Mouse (Mus musculus): ENCODE measurements at regions not wholly inside any gene's neighbourhood (a gene's known extent, or its start where the extent isn't known, plus 50 kb on each side); places are given as distances from the start of the nearest gene placed in this dataset.

DNA sequence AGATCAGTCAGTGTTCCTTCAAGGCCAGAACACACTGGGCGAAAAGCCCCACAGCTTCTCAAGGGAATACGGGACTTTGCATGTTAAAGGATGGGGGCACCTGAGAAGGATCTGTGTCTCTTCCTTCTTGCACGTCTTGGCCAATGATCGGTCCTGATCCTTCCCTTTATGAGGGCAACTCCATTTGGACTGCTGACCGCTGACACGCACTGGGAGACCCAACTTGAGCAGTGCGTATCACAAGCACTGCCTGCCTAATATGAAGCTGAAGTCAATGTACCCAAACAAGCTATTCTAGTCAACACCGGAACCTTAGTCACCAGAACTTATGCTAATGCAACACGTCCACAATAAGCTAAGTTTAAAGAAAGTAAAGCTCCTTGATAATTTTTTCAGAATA is 543.7 kb upstream of the Map3k7 start:
- TF ChIP-seq USF1 (IDR thresholded peaks at IDR 0.05; ENCODE audit: low read depth) (no peak), MAX (IDR thresholded peaks at IDR 0.05) (no peak), MYOG (IDR thresholded peaks at IDR 0.05; ENCODE audit: control insufficient read depth, extremely low read depth, insufficient read length) (no peak)
- Histone ChIP-seq H3K27me3 (ENCODE audit: control insufficient read depth, insufficient read depth, insufficient read length) (no peaks in the 10 kb centered on the region), H3ac (ENCODE audit: control insufficient read depth, insufficient read length, low read depth) (no peak overlapping the region), H3K79me3 (ENCODE audit: low read depth) (no peaks in the 10 kb centered on the region), H3K4me3 (ENCODE audit: insufficient read depth, poor library complexity, severe bottlenecking) (no peak overlapping the region), H3K79me2 (ENCODE audit: control insufficient read depth, insufficient read depth) (no peaks in the 10 kb centered on the region), H3K36me3 (ENCODE audit: control insufficient read depth, insufficient read depth) (no peaks in the 10 kb centered on the region)

DNA sequence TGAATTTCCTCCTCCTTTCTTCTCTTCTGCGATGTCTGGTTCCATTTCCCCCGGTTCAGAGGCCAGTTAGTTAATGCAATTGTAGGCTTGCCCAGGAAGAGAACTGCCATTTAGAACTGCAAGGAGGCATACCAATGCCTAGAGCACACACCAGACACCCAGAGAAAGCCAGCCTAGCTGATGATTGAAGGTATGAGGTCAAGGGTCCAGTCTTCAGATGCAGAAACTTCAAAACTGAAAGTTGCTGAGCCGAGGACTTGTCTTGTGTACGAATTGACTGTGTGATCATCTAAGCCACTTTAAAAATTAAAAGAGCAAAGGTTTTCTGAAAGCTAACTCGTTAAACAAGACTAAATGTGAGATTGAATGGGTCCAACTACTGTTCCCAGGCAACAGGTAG is 542.5 kb upstream of the Map3k7 start:
- TF ChIP-seq MYOG (IDR thresholded peaks at IDR 0.05; ENCODE audit: control insufficient read depth, extremely low read depth, insufficient read length), result no peak
- TF ChIP-seq MAX (IDR thresholded peaks at IDR 0.05), result no peak
- TF ChIP-seq MYOD1 (IDR thresholded peaks at IDR 0.05; ENCODE audit: control insufficient read depth, insufficient read length, low read depth), result no peak
- TF ChIP-seq CEBPB (IDR thresholded peaks at IDR 0.05; ENCODE audit: low read depth), result no peak
- no peak for TF ChIP-seq USF1 (IDR thresholded peaks at IDR 0.05; ENCODE audit: low read depth)
- no peak for TF ChIP-seq FOSL1 (IDR thresholded peaks at IDR 0.05; ENCODE audit: insufficient read depth, low read length, poor library complexity, severe bottlenecking)
- TF ChIP-seq CTCF (IDR thresholded peaks at IDR 0.05; ENCODE audit: control insufficient read depth, insufficient read depth, insufficient read length), result no peak
- H3ac ChIP-seq (ENCODE audit: control insufficient read depth, insufficient read length, low read depth), result no peak overlapping the region
- H3K36me3 ChIP-seq (ENCODE audit: control insufficient read depth, insufficient read depth), result no peaks in the 10 kb centered on the region
- H3K79me2 ChIP-seq (ENCODE audit: control insufficient read depth, insufficient read depth), result no peaks in the 10 kb centered on the region
- no peak overlapping the region for H3K4me3 ChIP-seq (ENCODE audit: insufficient read depth, poor library complexity, severe bottlenecking)
- H3K27me3 ChIP-seq (ENCODE audit: control insufficient read depth, insufficient read depth, insufficient read length), result no peaks in the 10 kb centered on the region
- H3K79me3 ChIP-seq (ENCODE audit: low read depth), result no peaks in the 10 kb centered on the region

DNA sequence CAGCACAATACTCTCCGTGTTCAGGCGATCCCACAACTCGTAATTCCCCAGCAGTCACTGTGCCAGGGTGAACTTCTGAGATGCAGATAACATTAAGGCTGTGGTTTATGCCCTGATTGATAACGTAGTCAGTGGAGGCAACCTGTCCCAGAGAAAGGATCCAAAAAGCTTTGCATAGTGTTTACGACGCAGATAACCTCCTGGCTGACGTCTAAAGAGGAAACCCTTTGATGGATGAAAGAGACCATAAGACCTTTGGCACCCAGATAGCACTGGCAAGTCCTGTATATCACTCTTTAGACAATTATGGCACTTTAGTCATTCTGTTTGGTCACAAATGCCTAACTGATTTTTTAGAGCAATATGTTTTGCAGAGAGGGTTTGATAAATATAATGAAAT is 538.8 kb upstream of the Map3k7 start:
- H3K4me3 ChIP-seq (ENCODE audit: insufficient read depth, poor library complexity, severe bottlenecking), result no peak overlapping the region
- TF ChIP-seq MAX (IDR thresholded peaks at IDR 0.05) (no peak), FOSL1 (IDR thresholded peaks at IDR 0.05; ENCODE audit: insufficient read depth, low read length, poor library complexity, severe bottlenecking) (no peak), MYOG (IDR thresholded peaks at IDR 0.05; ENCODE audit: control insufficient read depth, extremely low read depth, insufficient read length) (no peak), MYOD1 (IDR thresholded peaks at IDR 0.05; ENCODE audit: control insufficient read depth, insufficient read length, low read depth) (no peak), USF1 (IDR thresholded peaks at IDR 0.05; ENCODE audit: low read depth) (no peak), CTCF (IDR thresholded peaks at IDR 0.05; ENCODE audit: control insufficient read depth, insufficient read depth, insufficient read length) (no peak), CEBPB (IDR thresholded peaks at IDR 0.05; ENCODE audit: low read depth) (no peak)
- no peaks in the 10 kb centered on the region for H3K27me3 ChIP-seq (ENCODE audit: control insufficient read depth, insufficient read depth, insufficient read length)
- no peaks in the 10 kb centered on the region for H3K79me3 ChIP-seq (ENCODE audit: low read depth)
- no peaks in the 10 kb centered on the region for H3K36me3 ChIP-seq (ENCODE audit: control insufficient read depth, insufficient read depth)
- H3K79me2 ChIP-seq (ENCODE audit: control insufficient read depth, insufficient read depth), result no peaks in the 10 kb centered on the region
- H3ac ChIP-seq (ENCODE audit: control insufficient read depth, insufficient read length, low read depth), result no peak overlapping the region

DNA sequence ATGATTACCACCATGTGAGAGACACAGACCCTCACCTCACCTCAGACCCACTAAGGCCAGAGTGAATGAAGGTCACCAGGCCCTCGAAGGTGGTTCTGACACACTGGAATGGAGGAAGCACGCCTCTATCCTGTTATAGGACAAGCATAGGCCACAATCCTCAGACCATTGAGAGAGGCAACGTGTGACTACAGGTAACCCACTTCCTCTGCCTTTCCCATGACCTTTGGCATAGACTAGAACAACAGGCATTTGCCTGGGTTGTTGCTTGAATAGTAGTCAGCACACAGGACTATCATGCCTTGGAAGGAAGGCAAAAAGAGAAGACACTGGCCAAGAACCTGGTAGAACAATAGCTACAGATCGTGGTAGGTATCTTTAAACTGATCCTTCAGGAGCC is 538.2 kb upstream of the Map3k7 start:
- TF ChIP-seq MAX (IDR thresholded peaks at IDR 0.05) (no peak), MYOG (IDR thresholded peaks at IDR 0.05; ENCODE audit: control insufficient read depth, extremely low read depth, insufficient read length) (no peak), CTCF (IDR thresholded peaks at IDR 0.05; ENCODE audit: control insufficient read depth, insufficient read depth, insufficient read length) (no peak), CEBPB (IDR thresholded peaks at IDR 0.05; ENCODE audit: low read depth) (no peak), USF1 (IDR thresholded peaks at IDR 0.05; ENCODE audit: low read depth) (no peak), FOSL1 (IDR thresholded peaks at IDR 0.05; ENCODE audit: insufficient read depth, low read length, poor library complexity, severe bottlenecking) (no peak), MYOD1 (IDR thresholded peaks at IDR 0.05; ENCODE audit: control insufficient read depth, insufficient read length, low read depth) (no peak)
- H3K79me2 ChIP-seq (ENCODE audit: control insufficient read depth, insufficient read depth), result no peaks in the 10 kb centered on the region
- H3K36me3 ChIP-seq (ENCODE audit: control insufficient read depth, insufficient read depth), result no peaks in the 10 kb centered on the region
- H3K4me3 ChIP-seq (ENCODE audit: insufficient read depth, poor library complexity, severe bottlenecking), result no peak overlapping the region
- no peaks in the 10 kb centered on the region for H3K27me3 ChIP-seq (ENCODE audit: control insufficient read depth, insufficient read depth, insufficient read length)
- no peak overlapping the region for H3ac ChIP-seq (ENCODE audit: control insufficient read depth, insufficient read length, low read depth)
- no peaks in the 10 kb centered on the region for H3K79me3 ChIP-seq (ENCODE audit: low read depth)

DNA sequence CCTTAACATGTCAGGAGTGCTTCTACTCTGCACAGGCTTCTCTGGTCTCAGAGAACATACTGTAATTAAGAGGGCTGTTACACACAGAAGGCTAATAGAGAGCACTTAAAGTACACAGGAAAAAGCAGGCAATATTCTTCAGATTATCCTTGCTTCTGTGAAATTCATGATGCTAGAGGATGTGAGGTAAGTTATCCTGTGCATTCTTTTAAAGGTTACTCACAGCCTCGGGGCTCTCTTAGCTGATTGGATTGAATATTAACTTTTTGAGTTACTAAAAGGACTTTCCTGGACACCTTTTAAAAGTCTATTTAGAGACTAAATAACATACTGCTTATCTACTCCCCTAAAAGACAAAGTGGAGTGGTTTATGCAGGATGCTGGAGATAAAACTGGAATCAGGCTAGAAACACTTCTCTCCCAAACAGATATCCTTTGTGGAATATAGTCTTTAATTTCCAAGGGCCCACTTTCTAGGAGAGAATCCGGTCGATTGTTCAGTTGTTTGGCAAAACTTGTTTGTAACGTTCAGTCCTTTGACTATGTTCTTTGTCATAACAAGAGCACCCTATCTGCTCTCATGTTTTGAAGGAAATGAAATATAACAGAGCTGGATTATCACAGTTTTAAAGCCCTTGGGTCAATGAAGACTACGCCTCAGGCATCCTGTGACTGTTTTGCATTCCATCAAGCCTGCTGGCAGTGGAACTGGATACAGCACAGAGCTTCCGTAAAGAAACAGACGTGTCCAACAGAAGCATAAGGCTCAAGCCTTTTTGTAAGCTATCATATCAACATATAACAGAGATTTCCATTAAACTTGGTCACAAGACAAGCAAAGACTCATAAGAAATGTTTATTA is 537.5 kb upstream of the Map3k7 start:
- Histone ChIP-seq H3K4me3 (ENCODE audit: insufficient read depth, poor library complexity, severe bottlenecking) (no peak overlapping the region), H3ac (ENCODE audit: control insufficient read depth, insufficient read length, low read depth) (no peak overlapping the region), H3K36me3 (ENCODE audit: control insufficient read depth, insufficient read depth) (no peaks in the 10 kb centered on the region), H3K79me3 (ENCODE audit: low read depth) (no peaks in the 10 kb centered on the region), H3K79me2 (ENCODE audit: control insufficient read depth, insufficient read depth) (no peaks in the 10 kb centered on the region), H3K27me3 (ENCODE audit: control insufficient read depth, insufficient read depth, insufficient read length) (no peaks in the 10 kb centered on the region)
- TF ChIP-seq CTCF (IDR thresholded peaks at IDR 0.05; ENCODE audit: control insufficient read depth, insufficient read depth, insufficient read length) (no peak), MYOD1 (IDR thresholded peaks at IDR 0.05; ENCODE audit: control insufficient read depth, insufficient read length, low read depth) (no peak), USF1 (IDR thresholded peaks at IDR 0.05; ENCODE audit: low read depth) (no peak), CEBPB (IDR thresholded peaks at IDR 0.05; ENCODE audit: low read depth) (no peak), FOSL1 (IDR thresholded peaks at IDR 0.05; ENCODE audit: insufficient read depth, low read length, poor library complexity, severe bottlenecking) (no peak), MAX (IDR thresholded peaks at IDR 0.05) (no peak)

DNA sequence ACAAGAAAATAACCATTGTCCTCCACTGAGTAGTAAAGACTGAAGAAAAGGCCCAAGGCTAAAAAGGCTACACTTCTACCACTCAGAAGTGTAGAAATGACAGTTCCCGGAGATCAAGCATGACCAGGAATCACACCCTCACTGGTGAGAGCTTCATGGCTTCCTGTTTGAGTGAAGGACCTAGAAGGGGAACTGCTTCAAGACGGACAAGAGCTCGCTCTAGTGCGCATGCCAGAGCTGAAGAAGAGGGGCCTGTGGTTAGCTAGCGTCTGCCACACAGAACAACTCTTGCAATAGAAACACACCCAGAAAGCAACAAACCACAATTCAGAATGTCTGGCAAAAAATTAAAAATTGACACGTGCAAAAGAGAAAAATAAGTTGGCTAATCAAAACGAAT is 530.0 kb upstream of the Map3k7 start:
- no peaks in the 10 kb centered on the region for H3K79me2 ChIP-seq (ENCODE audit: control insufficient read depth, insufficient read depth)
- no peaks in the 10 kb centered on the region for H3K36me3 ChIP-seq (ENCODE audit: control insufficient read depth, insufficient read depth)
- H3K4me3 ChIP-seq (ENCODE audit: insufficient read depth, poor library complexity, severe bottlenecking), result no peak overlapping the region
- H3K27me3 ChIP-seq (ENCODE audit: control insufficient read depth, insufficient read depth, insufficient read length), result no peaks in the 10 kb centered on the region
- no peak overlapping the region for H3ac ChIP-seq (ENCODE audit: control insufficient read depth, insufficient read length, low read depth)
- no peaks in the 10 kb centered on the region for H3K79me3 ChIP-seq (ENCODE audit: low read depth)
- TF ChIP-seq MYOG (IDR thresholded peaks at IDR 0.05; ENCODE audit: control insufficient read depth, extremely low read depth, insufficient read length) (no peak), CTCF (IDR thresholded peaks at IDR 0.05; ENCODE audit: control insufficient read depth, insufficient read depth, insufficient read length) (no peak), CEBPB (IDR thresholded peaks at IDR 0.05; ENCODE audit: low read depth) (no peak), FOSL1 (IDR thresholded peaks at IDR 0.05; ENCODE audit: insufficient read depth, low read length, poor library complexity, severe bottlenecking) (no peak), USF1 (IDR thresholded peaks at IDR 0.05; ENCODE audit: low read depth) (no peak), MYOD1 (IDR thresholded peaks at IDR 0.05; ENCODE audit: control insufficient read depth, insufficient read length, low read depth) (no peak), MAX (IDR thresholded peaks at IDR 0.05) (no peak)

Data from C2C12 (cell line).